Mouse (Mus musculus) spleen, postnatal 4 days (tissue): ENCODE results near the gene Fa2h.

Experiments
- DNase-seq, 2 experiments: peaks; one replicate each; pipeline ENCODE4 v3.0.0; 2022; ENCODE audit warnings: low spot score in 2 of 2

Fa2h gene

GRCm38 (mm10) chr8:111299821-111300568 lies 93.6 kb downstream of the Fa2h start, which contains the start of gene Rfwd3:
Gene Rfwd3 (minus strand): TSS chr8:111300222.
- peak; percentile 95 to 97 for DNase-seq

GRCm38 (mm10) chr8:111299363-111299820 lies 94.2 kb downstream of the Fa2h start:
- DNase-seq = peak; percentile 78 to 91

- DNase-seq = no peak
Measured at GRCm38 (mm10) chr8:111298011-111298410, 95.6 kb downstream of the Fa2h start.
